22 mouse cellular contexts compared by ENCODE assay signal in genomic region chr9:67136166-67136565, GRCm38 (mm10).
DNase-seq lines count a peak whose midpoint lies in the region; ATAC-seq and TF ChIP-seq lines count a peak whose summit lies in the region.
"Had no signal": no experiment of that assay in that cellular context is flagged by ENCODE, and none has a peak within 500 bp of the region (broad histone marks: within the 10 kb centered on the region; RNA-seq: fewer than 3 reads in every experiment).

No protein-coding gene starts in this region.

- intact Hi-C loops in gastrocnemius, adult 2 months (cut with DNase I) = loop anchor here (2.0 kb wide), 1 partner anchor 21 kb away; no protein-coding TSS in a partner anchor

- no peak overlapping the region for H3K4me3 ChIP-seq in gastrocnemius, adult 2 months
- no peak overlapping the region for H3K4me3 ChIP-seq in midbrain, embryonic 10.5 days
- H3K4me3 ChIP-seq in midbrain, embryonic 16.5 days (ENCODE audit: low read depth, low read length) = no peak overlapping the region
- no peak overlapping the region for H3K4me3 ChIP-seq in embryonic facial prominence, embryonic 12.5 days
- H3K4me3 ChIP-seq in limb, embryonic 13.5 days = no peak overlapping the region
- H3K4me3 ChIP-seq: embryonic facial prominence, embryonic 15.5 days; erythroblast, embryonic 14.5 days; forebrain, embryonic 15.5 days; heart, adult 2 months; heart, embryonic 13.5 days; hindbrain, embryonic 13.5 days; intestine, embryonic 15.5 days had no signal

- no peak for ATAC-seq in midbrain, embryonic 16.5 days
- no peak for ATAC-seq in embryonic facial prominence, embryonic 12.5 days (ENCODE audit: insufficient number of reproducible peaks, insufficient read depth, low FRiP score, low TSS enrichment)
- ATAC-seq in limb, embryonic 13.5 days (ENCODE audit: low FRiP score, low read depth) = no peak
- ATAC-seq: activated CD4-positive, CD25-positive, alpha-beta regulatory T cell, adult 4 months; forebrain, embryonic 15.5 days; intestine, embryonic 15.5 days; Patski had no signal

- peaks cover 19% of the 10 kb centered on the region for H3K4me1 ChIP-seq in midbrain, embryonic 10.5 days
- no peaks in the 10 kb centered on the region for H3K4me1 ChIP-seq in midbrain, embryonic 16.5 days (ENCODE audit: control insufficient read depth, insufficient read depth, low read length)
- peaks cover 41% of the 10 kb centered on the region for H3K4me1 ChIP-seq in embryonic facial prominence, embryonic 12.5 days
- peaks cover 33% of the 10 kb centered on the region for H3K4me1 ChIP-seq in limb, embryonic 13.5 days

- no peaks in the 10 kb centered on the region for H3K36me3 ChIP-seq in midbrain, embryonic 10.5 days
- no peaks in the 10 kb centered on the region for H3K36me3 ChIP-seq in midbrain, embryonic 16.5 days (ENCODE audit: control insufficient read depth, insufficient read depth, low read length)
- H3K36me3 ChIP-seq in embryonic facial prominence, embryonic 12.5 days = no peaks in the 10 kb centered on the region
- no peaks in the 10 kb centered on the region for H3K36me3 ChIP-seq in limb, embryonic 13.5 days
- H3K36me3 ChIP-seq: embryonic facial prominence, embryonic 15.5 days; forebrain, embryonic 15.5 days; heart, embryonic 13.5 days; hindbrain, embryonic 13.5 days; intestine, embryonic 15.5 days had no signal

- H3K9ac ChIP-seq in midbrain, embryonic 16.5 days (ENCODE audit: low read depth, low read length) = no peak overlapping the region
- H3K9ac ChIP-seq in embryonic facial prominence, embryonic 12.5 days = no peak overlapping the region
- no peak overlapping the region for H3K9ac ChIP-seq in limb, embryonic 13.5 days
- H3K9ac ChIP-seq: embryonic facial prominence, embryonic 15.5 days; forebrain, embryonic 15.5 days; heart, embryonic 13.5 days; hindbrain, embryonic 13.5 days; intestine, embryonic 15.5 days had no signal

- H3K27me3 ChIP-seq in midbrain, embryonic 10.5 days (ENCODE audit: low read depth, poor library complexity, severe bottlenecking) = no peaks in the 10 kb centered on the region
- no peaks in the 10 kb centered on the region for H3K27me3 ChIP-seq in midbrain, embryonic 16.5 days (ENCODE audit: control insufficient read depth, insufficient read depth, low read depth, low read length)
- no peaks in the 10 kb centered on the region for H3K27me3 ChIP-seq in embryonic facial prominence, embryonic 12.5 days
- no peaks in the 10 kb centered on the region for H3K27me3 ChIP-seq in limb, embryonic 13.5 days
- H3K27me3 ChIP-seq: CH12.LX; embryonic facial prominence, embryonic 15.5 days; forebrain, embryonic 15.5 days; heart, embryonic 13.5 days; hindbrain, embryonic 13.5 days; intestine, embryonic 15.5 days; Patski had no signal

- no peak for DNase-seq in gastrocnemius, adult 2 months
- no peak for DNase-seq in gastrocnemius, postnatal 10 days
- DNase-seq in midbrain, embryonic 10.5 days (ENCODE audit: low spot score) = no peak
- DNase-seq in adrenal gland, postnatal 36 days = no peak
- DNase-seq: adrenal gland, postnatal 25 days; cerebellum, adult 2 months; cerebellum, postnatal 10 days; heart, adult 2 months; heart, postnatal 4 days; kidney, adult 2 months had no signal

- peak overlapping the region; percentile 93 for H3K27ac ChIP-seq in gastrocnemius, adult 2 months
- peak overlapping the region; percentile 59; the same call in 1 of the 2 replicates for H3K27ac ChIP-seq in midbrain, embryonic 10.5 days (replicated peaks)
- no peak overlapping the region for H3K27ac ChIP-seq in midbrain, embryonic 16.5 days (ENCODE audit: low read length)
- peak overlapping the region; percentile 75 for H3K27ac ChIP-seq in embryonic facial prominence, embryonic 12.5 days
- H3K27ac ChIP-seq in limb, embryonic 13.5 days = peak overlapping the region; percentile 61
- H3K27ac ChIP-seq: embryonic facial prominence, embryonic 15.5 days; forebrain, embryonic 15.5 days; heart, adult 2 months; heart, embryonic 13.5 days; hindbrain, embryonic 13.5 days; intestine, embryonic 15.5 days had no signal

- H3K9me3 ChIP-seq in midbrain, embryonic 10.5 days (replicated peaks) = no peaks in the 10 kb centered on the region
- H3K9me3 ChIP-seq in midbrain, embryonic 16.5 days (replicated peaks; ENCODE audit: control insufficient read depth, low read length, poor library complexity, severe bottlenecking) = no peaks in the 10 kb centered on the region
- H3K9me3 ChIP-seq in embryonic facial prominence, embryonic 12.5 days = no peaks in the 10 kb centered on the region
- no peaks in the 10 kb centered on the region for H3K9me3 ChIP-seq in limb, embryonic 13.5 days
- H3K9me3 ChIP-seq: embryonic facial prominence, embryonic 15.5 days; forebrain, embryonic 15.5 days; heart, embryonic 13.5 days; hindbrain, embryonic 13.5 days; intestine, embryonic 15.5 days had no signal

- WGBS in midbrain, embryonic 10.5 days = 84% methylated on average over 6 of the region's 6 CpGs
- 88% methylated on average over 6 of the region's 6 CpGs for WGBS in midbrain, embryonic 16.5 days
- 36% methylated on average over 6 of the region's 6 CpGs for WGBS in embryonic facial prominence, embryonic 12.5 days
- 23% methylated on average over 6 of the region's 6 CpGs for WGBS in limb, embryonic 13.5 days

- TF ChIP-seq CTCF in gastrocnemius, adult 2 months (IDR thresholded peaks at IDR 0.05) = no peak

- H3K4me2 ChIP-seq in midbrain, embryonic 16.5 days (ENCODE audit: low read length) = no peak overlapping the region
- H3K4me2 ChIP-seq in embryonic facial prominence, embryonic 12.5 days (replicated peaks) = no peak overlapping the region
- no peak overlapping the region for H3K4me2 ChIP-seq in limb, embryonic 13.5 days (replicated peaks)
- H3K4me2 ChIP-seq: embryonic facial prominence, embryonic 15.5 days; forebrain, embryonic 15.5 days; heart, embryonic 13.5 days; hindbrain, embryonic 13.5 days had no signal
